Mouse (Mus musculus): ENCODE measurements around the gene Dnajb2. TPM values are rescaled to one million over a fixed set of nuclear protein-coding genes. Genes with fewer than 3 reads are reported as not detected.
A peak's percentile ranks its signal among the peaks of the same experiment; 100 is the strongest.

Dnajb2 gene
- total RNA-seq, 2 experiments from 2014 or later: 154 to 386 TPM

DNA sequence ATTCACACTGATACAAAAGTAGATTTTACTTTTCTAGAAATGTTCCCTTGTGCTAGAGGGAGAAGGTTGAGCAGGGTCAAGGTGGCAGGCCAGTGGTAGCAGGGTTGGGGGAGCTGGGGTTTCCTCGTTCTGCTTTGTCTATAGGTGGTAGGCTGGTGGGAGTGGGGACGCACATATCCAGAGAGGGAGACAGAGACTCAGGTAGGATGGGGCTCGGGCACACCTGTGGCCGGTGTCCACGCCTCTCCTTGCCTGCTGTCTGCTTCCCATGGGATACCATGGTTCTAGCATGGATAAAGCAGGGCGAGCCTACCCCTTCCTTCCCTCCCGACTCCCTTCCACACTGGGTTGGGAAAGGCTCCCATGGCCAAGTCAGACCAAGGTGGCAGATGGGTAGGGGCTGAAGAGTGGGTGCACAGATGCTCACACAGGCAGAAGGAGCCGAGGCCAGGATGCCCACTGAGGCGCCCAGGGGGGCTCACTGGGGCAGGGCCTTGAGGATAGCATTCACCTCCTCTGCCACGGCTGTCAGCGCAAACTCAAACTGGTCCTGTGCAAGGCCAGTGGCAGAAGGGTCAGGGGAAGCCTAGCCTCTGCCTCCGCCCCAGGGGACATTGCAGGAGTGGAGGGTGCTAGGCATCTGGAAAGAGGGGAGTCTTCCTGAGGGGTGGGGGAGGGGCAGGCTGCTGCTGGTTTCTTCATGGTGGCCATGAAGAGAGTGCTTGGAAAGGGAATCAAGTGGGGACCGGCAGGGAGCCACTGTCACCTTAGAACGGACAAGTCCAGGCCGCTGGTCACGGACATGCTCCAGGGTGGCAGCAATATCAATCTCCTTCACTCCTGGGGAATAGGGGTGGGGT, 11.1 kb downstream of the Dnajb2 start:
- ATAC-seq (replicated peaks; ENCODE audit: low FRiP score, poor library complexity, severe bottlenecking): no peak

DNA sequence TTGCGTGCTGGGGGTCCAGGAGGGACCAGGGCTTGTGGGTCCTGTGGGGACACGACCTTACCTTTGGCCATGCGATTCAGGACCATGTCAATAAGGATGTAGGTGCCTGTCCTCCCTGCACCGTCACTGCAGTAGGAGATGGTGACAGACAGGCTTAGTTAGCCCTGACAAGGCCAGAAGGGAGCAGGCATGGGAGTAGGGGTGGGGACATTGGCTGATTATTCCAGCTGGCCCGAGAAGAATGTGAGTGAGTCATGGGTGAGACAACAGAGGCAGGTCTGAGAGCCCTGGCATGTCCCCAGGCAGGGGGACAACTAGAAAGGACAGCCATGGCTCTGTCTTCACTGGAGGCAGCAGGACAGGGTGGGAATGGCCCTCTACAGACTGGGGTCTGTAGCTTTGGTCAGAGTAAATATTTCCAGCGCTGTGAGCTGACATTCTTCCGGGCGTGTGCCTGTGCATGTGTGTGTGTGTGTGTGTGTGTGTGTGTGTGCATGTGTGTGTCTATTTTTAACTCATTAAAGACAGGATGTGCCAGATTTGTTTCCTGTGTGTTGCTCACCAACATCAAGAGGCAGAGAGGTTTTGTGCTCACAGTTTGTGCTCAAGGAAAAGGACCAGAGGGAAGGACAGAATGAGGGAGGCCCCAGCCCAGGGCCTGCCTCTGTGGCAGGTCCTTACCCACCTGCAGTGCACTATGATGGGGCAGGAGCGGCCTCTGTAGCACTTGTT, 12.0 kb downstream of the Dnajb2 start:
- no peak for ATAC-seq (replicated peaks; ENCODE audit: low FRiP score, poor library complexity, severe bottlenecking)

DNA sequence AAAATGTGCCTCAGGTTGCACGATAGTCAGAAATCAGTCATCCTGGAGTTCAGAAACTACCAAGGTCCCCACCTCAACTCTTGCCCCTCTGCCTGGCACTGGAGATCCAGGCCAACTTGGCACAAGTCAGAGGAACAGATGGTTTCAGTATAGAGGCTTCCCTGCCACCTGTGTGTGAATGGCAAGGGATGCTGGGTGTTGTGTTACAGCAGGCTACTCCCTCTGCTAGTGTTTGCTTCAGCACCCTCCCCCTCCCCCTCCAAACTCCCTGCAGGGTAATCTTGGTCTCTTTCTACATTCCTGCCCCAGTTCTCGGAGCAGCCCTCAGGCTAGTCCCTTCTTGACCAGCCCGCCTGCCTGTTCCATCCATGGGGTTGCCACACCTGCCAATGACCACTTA, 14.3 kb downstream of the Dnajb2 start:
- no peak for ATAC-seq (replicated peaks; ENCODE audit: low FRiP score, poor library complexity, severe bottlenecking)

DNA sequence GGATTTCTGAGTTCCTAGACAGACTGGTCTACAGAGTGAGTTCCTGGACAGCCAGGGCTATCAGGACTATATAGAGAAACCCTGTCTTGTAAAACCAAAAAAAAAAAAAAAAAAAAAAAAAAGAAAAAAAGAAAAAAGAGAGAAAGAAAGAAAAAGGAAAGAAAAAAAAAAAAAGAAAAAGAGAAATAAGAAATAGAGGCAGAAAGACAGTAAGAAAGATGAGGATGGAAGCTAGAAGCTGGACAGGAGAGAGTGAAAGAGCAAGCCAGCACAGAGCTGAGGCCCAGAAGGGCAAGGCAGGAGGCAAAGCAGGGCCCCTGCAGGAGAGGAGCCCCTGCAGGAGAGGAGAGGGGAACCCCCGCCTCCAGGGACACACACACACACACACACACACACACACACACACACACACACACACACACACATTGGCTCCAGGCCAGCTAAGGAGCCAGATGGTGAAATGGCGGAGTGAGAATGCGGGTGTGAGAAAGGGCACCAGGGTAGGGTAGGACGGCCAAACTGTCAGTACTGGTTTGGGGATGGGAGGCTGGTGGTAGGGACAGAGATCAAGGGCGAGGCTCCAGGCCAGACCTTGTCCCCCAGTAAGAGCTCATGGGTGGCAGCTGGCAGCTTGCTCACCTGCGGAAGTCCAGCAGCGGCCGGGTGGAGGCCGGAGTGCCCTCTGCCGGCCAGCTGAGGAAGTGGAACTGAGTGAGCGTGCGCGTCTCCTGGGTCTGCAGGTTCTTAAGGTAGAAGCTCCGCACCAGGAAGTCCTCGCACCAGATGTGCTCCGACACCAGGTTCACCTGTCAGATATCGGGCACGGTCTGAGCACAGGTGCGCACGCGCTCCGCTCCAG, 15.1 kb downstream of the Dnajb2 start:
- peak; percentile 87 for ATAC-seq (replicated peaks; ENCODE audit: low FRiP score, poor library complexity, severe bottlenecking)

DNA sequence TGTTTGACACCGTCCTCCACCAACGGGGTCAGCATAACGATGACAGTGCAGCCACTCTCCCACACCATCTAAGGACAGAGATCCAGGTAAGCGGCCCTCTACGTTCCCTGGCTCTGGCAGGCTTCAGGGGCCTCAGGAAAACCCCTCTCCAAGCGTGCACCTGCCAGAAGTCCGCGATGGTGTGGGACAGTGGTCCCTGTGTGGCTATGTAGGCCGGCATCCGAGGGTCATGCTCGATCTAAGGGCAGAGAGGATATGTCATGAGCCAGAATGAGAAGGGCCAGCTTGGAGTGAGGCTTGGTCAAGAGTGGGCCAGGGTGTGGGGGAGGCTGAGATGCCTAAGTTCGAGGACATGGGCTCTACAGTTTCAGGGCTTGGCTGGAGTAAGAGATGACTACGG, 16.1 kb downstream of the Dnajb2 start:
- ATAC-seq (replicated peaks; ENCODE audit: low FRiP score, poor library complexity, severe bottlenecking): no peak

DNA sequence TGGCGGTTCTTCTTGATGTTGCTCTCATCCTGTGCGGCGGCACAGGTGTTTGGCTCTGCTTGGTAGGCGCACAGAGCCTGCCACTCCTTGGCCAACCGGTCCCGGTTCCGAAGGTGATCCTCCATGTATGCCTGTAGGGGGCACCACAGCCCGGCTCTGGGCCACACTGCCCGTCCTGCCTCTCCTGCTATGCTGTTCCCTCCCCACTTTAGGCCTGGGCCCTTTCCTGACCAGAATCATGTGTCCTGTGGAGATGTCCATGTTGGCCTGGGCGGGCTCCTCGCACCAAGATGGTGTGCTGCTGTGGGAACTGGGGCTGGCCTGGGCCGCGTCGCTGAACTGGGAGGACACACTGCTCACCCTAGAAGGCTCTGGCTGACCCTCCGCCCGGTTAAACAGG, 16.8 kb downstream of the Dnajb2 start:
- no peak for ATAC-seq (replicated peaks; ENCODE audit: low FRiP score, poor library complexity, severe bottlenecking)

DNA sequence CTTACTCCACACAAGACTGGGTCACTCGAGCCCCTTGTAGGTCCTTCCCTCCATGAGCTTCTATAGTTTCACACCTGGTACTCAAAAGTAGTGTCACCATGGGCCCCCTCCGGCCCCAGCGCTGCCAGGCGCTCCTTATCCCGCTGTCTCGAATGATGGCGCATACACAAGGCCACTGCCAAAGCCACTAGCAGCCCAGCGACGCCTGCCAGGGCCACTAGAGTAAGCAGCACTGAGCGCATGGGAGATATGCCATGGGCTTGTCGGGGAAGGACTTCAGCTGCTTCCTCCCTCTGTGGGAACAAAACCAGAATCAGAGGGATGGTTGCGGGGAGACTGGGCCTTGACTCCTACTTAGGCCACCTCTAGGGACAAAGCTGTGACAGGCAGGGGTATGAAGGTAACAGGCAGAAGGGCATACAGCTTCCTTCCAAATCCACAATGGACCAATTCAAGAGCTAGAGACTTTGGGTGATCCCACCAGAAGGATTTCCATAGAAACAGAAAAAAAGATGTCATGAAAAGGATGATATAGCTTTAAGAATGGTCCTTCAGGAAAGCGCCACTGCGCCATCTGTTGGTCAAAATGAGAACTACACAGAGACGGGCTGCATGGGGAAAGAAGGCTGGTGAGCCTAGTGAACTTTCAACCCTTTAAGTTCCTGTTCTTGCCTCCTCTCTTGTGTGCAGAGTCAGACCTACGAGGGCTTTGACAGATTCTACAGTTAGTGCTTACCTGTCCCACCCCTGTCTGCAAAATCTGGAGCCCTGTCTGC, 17.8 kb downstream of the Dnajb2 start:
- peak; percentile 44 for ATAC-seq (replicated peaks; ENCODE audit: low FRiP score, poor library complexity, severe bottlenecking)

DNA sequence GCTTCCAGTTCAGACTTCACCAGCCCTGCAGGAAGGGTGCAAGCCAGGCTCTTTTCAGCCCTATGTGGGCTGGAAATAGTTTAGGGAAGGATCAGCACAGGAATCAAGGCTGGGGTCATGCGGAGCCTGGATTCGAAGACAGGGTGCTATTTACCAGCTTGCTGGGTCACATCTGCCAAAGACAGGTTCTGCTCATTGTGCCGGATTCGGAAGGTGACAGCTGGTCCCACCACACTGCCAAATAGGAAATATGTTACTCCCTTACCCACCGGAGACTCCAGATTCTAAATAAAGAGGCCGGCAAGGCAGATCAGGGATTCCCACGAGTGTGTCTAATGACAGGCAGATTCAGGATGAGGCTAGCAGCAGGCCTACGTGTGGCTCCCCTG, 18.4 kb downstream of the Dnajb2 start:
- no peak for ATAC-seq (replicated peaks; ENCODE audit: low FRiP score, poor library complexity, severe bottlenecking)

DNA sequence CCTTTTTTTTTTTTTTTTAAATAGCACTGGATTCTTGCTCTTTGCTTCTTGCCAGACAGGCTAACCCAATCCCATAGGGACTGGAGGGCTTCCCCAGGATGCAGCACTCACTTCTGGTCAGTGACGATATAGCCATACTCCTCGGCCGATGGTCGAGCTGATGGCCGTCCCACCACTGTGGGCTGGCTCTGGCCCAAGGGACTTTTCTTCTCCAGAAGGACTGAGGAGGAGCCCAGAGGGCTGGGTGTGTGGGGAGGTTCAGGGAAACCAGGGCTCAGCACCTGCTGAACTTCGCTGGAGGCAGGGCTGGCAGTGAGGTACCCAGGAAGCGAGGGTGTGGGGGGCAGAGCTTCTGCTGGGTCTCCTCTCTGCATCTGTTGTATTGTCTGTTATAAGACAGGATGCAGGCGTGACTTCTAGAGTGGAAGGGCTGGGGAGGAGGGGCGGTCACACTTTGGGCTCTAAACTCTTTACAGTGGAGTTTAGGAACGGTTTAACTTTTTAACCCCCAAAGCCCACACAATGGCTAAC, 19.4 kb downstream of the Dnajb2 start:
- no peak for ATAC-seq (replicated peaks; ENCODE audit: low FRiP score, poor library complexity, severe bottlenecking)

DNA sequence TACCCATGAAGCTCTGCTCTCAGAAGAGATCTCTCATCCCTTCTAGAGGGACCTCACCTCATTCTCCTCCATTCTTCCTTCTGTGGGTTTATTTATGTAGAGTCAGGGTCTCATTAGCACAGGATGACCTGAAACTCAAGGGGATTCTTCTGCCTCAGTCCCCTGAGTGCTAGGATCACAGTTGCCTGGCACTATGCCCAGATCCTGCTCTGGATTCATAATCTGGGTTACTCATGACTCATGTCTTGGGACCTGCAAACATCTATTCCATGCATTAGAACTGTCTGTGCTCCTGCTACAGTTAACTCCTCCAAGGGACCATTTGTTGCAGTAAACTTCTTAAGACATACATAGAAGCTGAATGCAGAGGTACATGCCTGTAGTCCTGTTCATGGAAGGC, 25.1 kb downstream of the Dnajb2 start:
- ATAC-seq (replicated peaks; ENCODE audit: low FRiP score, poor library complexity, severe bottlenecking): no peak

DNA sequence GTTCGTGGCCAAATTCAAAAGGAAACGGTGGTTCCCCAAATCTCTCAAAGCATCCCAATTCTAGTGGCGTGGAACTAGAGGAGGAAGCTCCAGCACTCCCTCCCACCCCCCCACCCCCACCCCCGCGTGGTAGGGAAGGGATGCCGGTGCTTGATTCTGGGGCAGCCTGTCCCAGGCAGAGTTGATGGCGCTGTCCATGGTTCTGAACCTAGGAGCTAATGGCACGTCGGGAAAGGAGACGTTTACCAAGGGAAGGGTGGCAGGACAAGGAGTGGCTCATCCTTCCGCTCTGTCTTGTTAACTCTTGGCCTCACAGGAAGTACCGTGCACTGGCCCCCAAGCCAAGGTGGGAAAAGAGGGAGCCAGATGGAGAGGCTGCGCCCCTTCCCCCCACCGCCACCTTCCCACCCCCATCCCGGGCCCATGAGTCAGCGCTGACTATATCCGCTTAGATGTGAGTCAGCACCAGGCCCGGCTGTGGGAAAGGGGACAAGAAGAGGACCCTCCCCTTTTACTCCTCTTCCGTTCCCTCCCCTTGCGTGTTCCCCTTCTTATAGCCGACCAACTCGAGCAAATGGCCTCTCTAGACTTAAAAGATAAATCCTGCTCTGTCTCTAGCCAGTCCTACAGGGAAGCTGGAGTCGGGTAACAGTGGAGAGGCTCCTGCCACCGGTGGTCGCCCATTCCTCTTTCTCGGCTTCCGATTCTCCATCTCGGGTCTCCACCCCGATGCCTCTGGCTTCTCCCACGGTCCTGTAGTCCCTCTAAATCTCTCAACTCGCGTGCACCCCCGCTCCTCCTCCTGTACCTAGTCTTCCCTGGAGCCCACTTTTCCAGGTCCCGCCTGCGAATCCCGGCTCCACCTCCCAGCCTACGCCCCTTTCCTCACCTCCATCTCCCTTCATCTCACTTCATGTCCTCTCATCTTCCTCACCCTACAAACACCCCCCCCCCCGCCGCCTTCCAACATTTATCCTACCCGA, 27.1 kb downstream of the Dnajb2 start:
- ATAC-seq (replicated peaks; ENCODE audit: low FRiP score, poor library complexity, severe bottlenecking): no peak

DNA sequence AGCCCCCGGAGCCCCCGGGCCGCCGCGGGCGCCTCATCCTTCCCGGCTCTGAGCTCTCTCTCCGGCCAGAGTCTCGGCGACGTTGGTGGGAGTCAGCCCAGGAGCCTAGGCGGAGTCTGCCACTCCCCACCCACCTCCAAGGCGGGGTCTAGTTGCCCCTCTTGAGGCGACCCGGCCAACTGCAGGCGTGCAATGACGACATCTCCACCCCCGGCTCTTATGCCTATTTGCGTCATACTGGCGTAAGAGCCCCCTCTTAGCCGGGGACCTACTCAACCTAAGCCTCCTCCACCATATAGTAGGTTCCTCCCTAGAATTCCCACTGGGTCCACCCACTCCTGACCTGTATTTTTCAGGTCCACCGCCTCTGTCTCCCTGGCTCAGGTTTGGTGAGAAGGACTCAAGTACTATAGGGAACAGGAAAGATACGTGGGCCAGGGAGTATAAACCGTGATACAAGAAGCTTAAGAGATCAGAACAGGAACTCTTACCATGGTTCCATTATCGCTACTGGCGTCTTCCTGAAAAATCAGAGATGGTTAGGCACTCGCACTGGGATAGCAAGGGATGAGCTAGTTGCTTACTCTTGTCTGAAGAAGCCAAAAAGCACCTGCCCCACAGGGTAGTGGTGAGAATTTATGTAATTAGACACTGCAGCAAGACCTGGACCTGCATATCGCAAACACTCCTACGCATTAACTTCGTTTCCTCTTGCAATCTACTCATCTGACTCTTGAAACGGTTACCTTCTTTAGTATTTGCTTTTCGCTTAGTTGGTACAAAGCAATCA, 28.1 kb downstream of the Dnajb2 start, which contains the start of gene Ptprn:
TSS of gene Ptprn (minus strand) at position 412 of the 790 bp plus-strand sequence.
- ATAC-seq (replicated peaks; ENCODE audit: low FRiP score, poor library complexity, severe bottlenecking): no peak

DNA sequence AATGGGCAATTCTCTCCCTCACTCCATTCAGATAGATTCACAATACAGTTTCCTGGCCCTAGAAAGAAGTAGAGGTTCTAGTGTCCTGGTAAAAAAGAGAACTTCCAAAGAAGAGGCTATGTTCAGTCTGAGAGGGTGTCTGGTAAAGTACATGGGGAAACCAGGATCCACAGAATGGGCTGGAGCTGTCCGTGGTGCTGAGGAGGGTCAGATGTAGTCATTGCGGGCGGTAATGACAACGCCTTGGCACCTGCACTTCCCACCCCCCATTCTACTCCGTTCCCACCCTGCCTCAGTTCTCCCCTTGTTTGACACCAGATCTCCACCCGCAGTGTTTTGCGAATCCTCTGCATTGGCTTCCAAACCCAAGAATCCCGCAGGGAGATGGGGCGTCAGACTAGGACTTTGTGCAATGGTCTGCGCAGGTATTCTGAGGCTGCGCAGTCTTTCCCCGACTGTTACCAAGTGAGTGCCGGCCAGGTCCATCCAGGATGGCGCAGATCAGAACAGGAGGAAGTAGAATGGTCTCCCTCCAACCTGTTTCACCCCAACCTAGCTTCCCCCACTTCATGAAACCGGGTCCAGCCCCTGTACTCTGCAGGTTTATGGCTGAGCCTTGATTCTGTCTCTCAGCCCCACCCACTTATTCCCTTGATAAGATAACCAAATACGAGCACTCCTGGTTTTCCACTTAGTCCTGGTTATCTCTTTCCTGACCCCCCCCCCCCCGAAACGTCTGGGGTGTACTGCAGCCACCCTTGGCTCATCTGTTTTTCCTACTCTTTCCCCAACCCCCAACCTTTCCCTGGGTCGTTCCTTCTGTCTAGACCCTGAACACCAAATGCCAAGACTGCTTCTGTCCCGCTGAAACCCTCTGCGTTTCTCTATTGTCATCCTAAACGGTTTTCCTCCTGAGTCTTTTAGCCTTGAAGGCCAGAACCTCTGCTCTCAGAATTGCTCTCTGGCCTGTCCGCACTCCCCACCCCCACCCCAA, 41.3 kb downstream of the Dnajb2 start:
- 0 out of 2 replicates have a peak, but pooled peaks have one; percentile 14 for ATAC-seq (replicated peaks; ENCODE audit: low FRiP score, poor library complexity, severe bottlenecking)

DNA sequence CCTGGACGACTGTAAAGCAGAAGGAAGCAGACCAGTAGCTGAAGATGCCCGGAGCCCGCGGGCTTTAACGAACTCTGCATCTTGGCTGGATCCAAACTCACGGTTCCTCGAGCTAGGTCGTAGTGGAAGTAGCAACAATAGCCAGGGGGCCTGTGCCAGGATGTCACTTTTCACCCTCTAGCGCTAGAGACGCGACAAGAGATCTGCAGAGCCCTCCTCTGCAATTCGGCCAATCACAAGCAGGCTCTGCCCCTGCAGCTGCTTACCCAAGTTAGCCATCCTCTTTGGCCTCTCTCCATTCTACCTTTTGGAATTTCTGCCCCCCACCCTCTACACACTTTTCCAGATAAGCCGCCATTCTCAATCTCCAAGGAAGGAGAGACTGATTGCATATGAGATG, 42.0 kb downstream of the Dnajb2 start, which contains the start of gene Resp18:
TSS of gene Resp18 (minus strand) at position 188 of the 400 bp plus-strand sequence.
- ATAC-seq (replicated peaks; ENCODE audit: low FRiP score, poor library complexity, severe bottlenecking): no peak

DNA sequence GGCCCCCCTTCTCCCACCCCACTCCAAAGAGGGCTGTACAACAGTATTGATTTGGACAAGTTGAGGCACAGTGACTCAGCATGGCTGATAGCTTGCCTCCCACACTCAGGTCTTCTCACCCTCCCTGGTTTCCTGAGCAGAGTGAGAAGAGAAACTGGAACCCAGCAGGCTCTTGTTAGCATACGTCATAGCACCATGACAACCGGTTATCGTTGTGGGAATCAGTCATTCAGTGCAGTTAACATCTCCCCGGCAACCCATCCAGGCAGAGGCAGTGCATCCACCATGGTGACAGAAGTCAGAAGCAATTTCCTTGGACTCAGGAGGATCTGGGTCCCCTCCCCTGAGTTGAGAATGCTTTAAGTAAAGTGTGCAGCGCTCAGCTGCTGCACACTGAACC, 46.8 kb downstream of the Dnajb2 start:
- no peak for ATAC-seq (replicated peaks; ENCODE audit: low FRiP score, poor library complexity, severe bottlenecking)

DNA sequence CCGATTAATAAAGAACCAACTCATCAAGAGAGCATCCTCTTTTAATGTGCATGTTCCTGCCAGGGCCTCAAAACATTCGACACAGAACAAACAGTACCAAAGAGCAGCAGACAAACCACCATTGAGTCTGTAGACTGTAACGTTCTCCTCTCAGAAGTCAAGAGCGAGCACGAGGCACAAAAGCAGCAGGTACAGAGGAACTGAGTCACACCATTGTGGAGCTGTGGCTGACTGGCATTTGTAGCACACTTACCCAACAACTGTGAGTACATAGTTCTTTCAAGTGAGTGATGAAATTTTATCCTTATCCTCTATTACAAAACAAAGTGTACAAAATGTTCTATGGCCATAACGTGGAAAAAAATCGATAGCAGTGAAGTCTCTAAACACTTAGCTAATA, 48.7 kb downstream of the Dnajb2 start:
- no peak for ATAC-seq (replicated peaks; ENCODE audit: low FRiP score, poor library complexity, severe bottlenecking)

Measured in erythroid progenitor cell, adult 5-6 weeks (primary cell).